Mouse (Mus musculus) ovary, postnatal 36 days (tissue): Measurements from ENCODE around the gene Prkn.

Experiments
- DNase-seq: peaks from one replicate; pipeline ENCODE4 v3.0.0; 2022; ENCODE audit warnings: low spot score, mixed read lengths

Gene Prkn

GRCm38 (mm10) chr17:11914451-11914850 is 1074.3 kb downstream of the Prkn start:
- no peak for DNase-seq

- no peak for DNase-seq
Measured at GRCm38 (mm10) chr17:11918123-11918801, 1078.1 kb downstream of the Prkn start.

- no peak for DNase-seq
Measured at GRCm38 (mm10) chr17:11919581-11919980, 1079.4 kb downstream of the Prkn start.

GRCm38 (mm10) chr17:11921026-11921425 is 1080.8 kb downstream of the Prkn start:
- no peak for DNase-seq

- DNase-seq: no peak
Measured at GRCm38 (mm10) chr17:11923989-11924388, 1083.8 kb downstream of the Prkn start.

GRCm38 (mm10) chr17:11926865-11927386 is 1086.7 kb downstream of the Prkn start:
- no peak for DNase-seq

- DNase-seq: no peak
Measured at GRCm38 (mm10) chr17:11931641-11932040, 1091.5 kb downstream of the Prkn start.

- DNase-seq: no peak
Measured at GRCm38 (mm10) chr17:11933737-11934136, 1093.6 kb downstream of the Prkn start.

GRCm38 (mm10) chr17:11947436-11947835 is 1107.3 kb downstream of the Prkn start:
- no peak for DNase-seq

- DNase-seq: no peak
Measured at GRCm38 (mm10) chr17:11949551-11950197, 1109.5 kb downstream of the Prkn start.

GRCm38 (mm10) chr17:11950198-11950594 is 1110.0 kb downstream of the Prkn start:
- DNase-seq: no peak

GRCm38 (mm10) chr17:11955317-11955716 is 1115.1 kb downstream of the Prkn start:
- DNase-seq: no peak

GRCm38 (mm10) chr17:11960492-11960891 is 1120.3 kb downstream of the Prkn start:
- DNase-seq: no peak

- DNase-seq: no peak
Measured at GRCm38 (mm10) chr17:11962808-11963207, 1122.6 kb downstream of the Prkn start.

GRCm38 (mm10) chr17:11970160-11970559 is 1130.0 kb downstream of the Prkn start:
- no peak for DNase-seq

GRCm38 (mm10) chr17:11972550-11972949 is 1132.4 kb downstream of the Prkn start:
- no peak for DNase-seq

- DNase-seq: peak; percentile 12
Measured at GRCm38 (mm10) chr17:11972969-11973787, 1133.0 kb downstream of the Prkn start.

- DNase-seq: peak; percentile 36
Measured at GRCm38 (mm10) chr17:11975062-11975607, 1135.0 kb downstream of the Prkn start.

GRCm38 (mm10) chr17:11978260-11978821 is 1138.2 kb downstream of the Prkn start:
- DNase-seq: no peak

GRCm38 (mm10) chr17:11981666-11982065 is 1141.5 kb downstream of the Prkn start:
- no peak for DNase-seq

- DNase-seq: no peak
Measured at GRCm38 (mm10) chr17:11988110-11988837, 1148.1 kb downstream of the Prkn start.
